Mouse (Mus musculus): ENCODE results near the gene Nudt4. TPM values are rescaled to one million over a fixed set of nuclear protein-coding genes. Genes with fewer than 3 reads are reported as not detected.

Nudt4 gene
- 34.5 TPM for polyA plus RNA-seq (2017; shearing (Covaris generic))

DNA sequence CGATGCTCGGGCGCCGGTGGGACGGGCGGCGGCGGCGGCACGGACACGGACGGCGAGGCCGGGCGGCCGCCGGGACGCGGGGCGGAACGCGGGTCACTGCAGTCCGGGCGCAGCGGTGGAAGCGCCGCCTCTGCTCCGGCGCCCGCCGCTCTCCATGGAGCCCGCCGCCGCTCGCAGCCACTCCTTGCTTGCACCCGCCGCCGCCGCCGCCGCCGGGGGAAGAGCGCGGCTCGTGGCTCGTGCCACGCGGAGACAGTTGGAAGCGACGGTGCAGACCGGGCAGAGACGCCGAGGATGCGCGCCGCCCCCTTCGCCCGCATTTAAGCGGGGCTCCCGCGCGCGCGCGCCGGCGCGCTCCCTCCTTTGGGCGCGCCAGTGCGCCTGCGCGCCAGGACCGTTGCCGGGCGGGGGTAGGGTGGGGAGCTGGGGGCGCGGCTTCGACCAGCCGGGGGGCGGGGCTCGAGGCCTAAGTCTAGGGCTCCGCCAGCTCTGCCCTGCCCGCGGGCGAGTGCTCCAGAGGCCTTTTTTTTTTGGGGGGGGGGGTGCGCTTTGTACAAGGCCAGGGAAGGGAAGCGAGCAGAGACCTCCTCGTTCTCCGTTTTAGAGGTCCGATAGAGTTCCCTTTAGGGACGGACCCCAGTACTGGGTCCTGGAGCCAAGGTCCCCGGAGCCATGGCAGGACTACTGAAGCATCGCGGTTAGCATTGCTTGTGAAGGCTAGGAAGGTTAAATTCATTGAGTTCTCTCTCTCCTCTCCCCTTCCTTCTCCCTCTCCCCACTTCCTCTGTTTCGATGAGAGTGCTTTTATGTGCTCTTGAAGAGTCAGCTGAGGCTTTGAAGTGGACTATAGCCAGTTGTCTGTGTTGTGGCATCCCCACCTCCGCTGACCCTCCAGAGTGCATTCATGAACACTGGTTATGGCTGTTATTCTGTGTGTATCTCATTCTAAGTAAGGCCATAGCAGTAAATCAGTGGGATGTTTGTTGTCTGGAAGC, at the start of gene Nudt4:
Gene Nudt4, minus strand, starts transcription at position 296 of the 995 bp plus-strand sequence.

DNA sequence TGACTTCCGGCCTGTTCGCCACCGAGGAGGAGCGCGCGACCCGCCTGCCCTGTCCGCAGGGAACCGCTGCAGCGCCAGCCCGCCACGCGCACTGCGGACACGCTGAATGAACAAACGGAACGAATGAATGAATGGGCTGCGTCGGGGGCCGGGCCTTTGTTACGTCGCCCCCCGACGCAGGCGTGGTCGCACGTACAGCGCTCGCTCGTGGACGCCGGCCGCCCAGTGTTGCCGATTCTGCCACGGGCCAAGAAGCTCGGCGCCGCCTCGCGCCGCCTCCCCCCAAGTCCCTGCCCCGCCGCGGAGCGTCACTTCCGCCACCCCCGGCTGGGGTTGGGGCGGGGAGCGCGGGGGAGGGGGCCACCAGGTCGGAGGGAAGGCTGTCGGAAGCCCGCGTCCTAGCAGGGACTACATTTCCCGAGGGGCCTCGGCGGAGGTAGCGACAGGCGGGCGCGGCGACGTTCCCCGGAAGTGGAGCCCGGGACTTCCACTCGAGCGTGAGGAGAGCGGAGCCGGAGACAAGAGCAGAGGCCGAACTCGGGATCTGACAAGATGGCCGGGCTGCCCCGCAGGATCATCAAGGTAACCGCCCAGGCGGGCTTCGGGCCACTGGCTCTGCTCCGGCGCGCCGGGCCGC, 49.2 kb downstream of the Nudt4 start, which contains the start of gene Ube2n:
Gene Ube2n, plus strand, starts transcription at position 490 of the 637 bp plus-strand sequence.

DNA sequence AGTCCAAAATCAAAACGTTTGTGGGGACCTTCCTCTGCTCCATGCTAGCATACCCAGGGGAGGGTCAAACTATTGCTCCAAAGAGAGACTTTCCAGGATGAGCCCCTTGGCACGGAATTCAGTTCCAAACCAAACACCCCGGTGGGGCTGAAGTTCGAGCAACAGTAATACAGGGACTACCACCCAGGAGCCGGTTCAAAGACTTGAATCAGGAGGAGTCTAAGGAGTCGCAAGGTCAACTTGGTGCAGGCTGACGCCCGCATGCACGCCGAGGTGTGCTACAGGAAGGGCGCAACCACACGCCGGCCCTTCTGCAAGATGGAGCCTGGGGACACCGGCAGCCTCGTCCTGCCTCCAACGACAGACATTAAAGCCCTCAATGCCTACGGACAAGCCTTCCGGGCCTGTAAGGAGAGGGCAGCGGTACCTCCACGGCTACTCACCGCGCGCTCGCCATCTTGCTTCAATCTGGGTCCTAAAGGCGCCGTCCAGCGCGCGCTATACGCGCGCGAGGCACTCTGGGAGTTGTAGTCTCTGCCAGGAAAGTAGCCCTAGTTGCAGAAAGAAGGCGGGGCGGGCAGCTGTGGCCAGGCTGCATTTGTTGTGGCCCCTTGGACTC, 62.4 kb downstream of the Nudt4 start, which contains the start of gene Mrpl42:
Gene Mrpl42, minus strand, starts transcription at position 478 of the 619 bp plus-strand sequence.

Other genes with a start within 250 kb of the Nudt4 start
- 12.8 TPM for gene Cradd, start 240.0 kb downstream of the Nudt4 start, polyA plus RNA-seq (2017; shearing (Covaris generic))
- 5.5 TPM for gene Socs2, start 147.0 kb downstream of the Nudt4 start, polyA plus RNA-seq (2017; shearing (Covaris generic))
- gene Mrpl42, start 62.2 kb downstream of the Nudt4 start, polyA plus RNA-seq (2017; shearing (Covaris generic)) = 70.0 TPM
- 304 TPM for gene Ube2n, start 49.0 kb downstream of the Nudt4 start, polyA plus RNA-seq (2017; shearing (Covaris generic))
- gene Anapc15-ps, start 109.3 kb upstream of the Nudt4 start, polyA plus RNA-seq (2017; shearing (Covaris generic)) = not detected